Mouse (Mus musculus) spleen, adult 2 months (tissue): ENCODE data around the gene Gm37240.

ENCODE experiments used
- CTCF ChIP-seq: fragments of 200-500 bp; IDR thresholded peaks from 2 replicates; pipeline ENCODE4 v1.5.1; 2011; ENCODE audit warnings: mild to moderate bottlenecking, inconsistent platforms; ENCODE audit not compliant: insufficient read depth, insufficient read length, insufficient replicate concordance; ENCODE audit errors: extremely low read depth
- POLR2A ChIP-seq: fragments of 200-500 bp; IDR thresholded peaks from 2 replicates; pipeline ENCODE4 v1.6.1; 2011; ENCODE audit warnings: low read depth, low read length, inconsistent platforms

- TF ChIP-seq CTCF (no peak), POLR2A (no peak)
Measured at GRCm38 (mm10) chr3:84638858-84639257, 1248.5 kb downstream of the Gm37240 start.
